Mouse (Mus musculus): Measurements from ENCODE around the gene Prkag3. TPM values are rescaled to one million over a fixed set of nuclear protein-coding genes. Genes with fewer than 3 reads are reported as not detected.

Gene Prkag3
- polyA plus RNA-seq, 1 experiment, result not detected

DNA sequence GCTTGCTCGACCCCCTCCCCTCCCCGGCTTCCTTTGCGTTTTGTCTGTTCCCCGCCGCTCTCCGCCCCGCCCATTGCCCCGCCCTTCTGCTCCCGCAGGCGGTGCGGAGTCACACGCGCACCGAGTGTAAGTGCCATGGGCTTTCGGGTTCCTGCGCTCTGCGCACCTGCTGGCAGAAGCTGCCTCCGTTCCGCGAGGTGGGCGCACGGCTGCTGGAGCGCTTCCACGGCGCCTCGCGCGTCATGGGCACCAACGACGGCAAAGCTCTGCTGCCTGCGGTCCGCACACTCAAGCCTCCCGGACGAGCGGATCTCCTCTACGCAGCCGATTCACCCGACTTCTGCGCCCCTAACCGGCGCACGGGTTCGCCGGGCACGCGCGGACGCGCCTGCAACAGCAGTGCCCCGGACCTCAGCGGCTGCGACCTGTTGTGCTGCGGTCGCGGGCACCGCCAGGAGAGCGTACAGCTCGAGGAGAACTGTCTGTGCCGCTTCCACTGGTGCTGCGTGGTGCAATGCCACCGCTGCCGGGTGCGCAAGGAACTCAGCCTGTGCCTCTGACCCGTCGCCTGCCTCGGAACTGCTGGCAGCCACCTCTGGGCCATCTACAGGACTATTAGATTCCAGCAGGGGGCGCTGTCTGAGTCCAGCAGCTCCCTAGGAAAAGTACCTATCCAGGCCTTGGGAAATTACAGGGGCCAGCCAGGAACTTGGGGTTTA is 35.2 kb upstream of the Prkag3 start:
- H3K4me3 ChIP-seq (replicated peaks), result peak overlapping the region; percentile 89
- peaks cover 94% of the 10 kb centered on the region for H3K27me3 ChIP-seq (replicated peaks)
- peaks cover 14% of the 10 kb centered on the region for H3K9me3 ChIP-seq
- no peaks in the 10 kb centered on the region for H3K36me3 ChIP-seq (replicated peaks; ENCODE audit: low read length)
- TF ChIP-seq GATA1 (IDR thresholded peaks at IDR 0.05; ENCODE audit: borderline replicate concordance, low read length), result no peak
- no peak for TF ChIP-seq FLI1 (IDR thresholded peaks at IDR 0.05; ENCODE audit: low read length)
- H3K4me1 ChIP-seq, result peaks cover 30% of the 10 kb centered on the region

DNA sequence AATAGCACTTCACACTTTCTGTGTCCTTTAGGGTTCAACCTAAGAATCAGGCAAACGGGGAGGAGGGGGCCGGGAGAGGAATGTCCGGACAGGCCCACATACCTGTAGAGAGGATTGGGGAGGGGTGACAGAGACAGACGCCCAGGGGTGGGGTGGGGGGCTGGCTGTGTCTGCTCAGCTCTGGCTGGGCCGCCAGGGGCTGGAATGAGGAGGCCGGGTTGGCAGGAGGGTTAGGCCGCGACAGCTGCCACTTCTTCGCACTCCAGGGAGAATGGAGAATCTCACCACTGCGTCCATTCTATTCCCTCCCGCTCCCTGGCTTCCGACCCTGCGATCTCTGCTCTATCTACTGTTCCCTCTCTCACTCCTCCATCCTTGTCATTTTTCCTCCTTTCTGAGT is 34.5 kb upstream of the Prkag3 start:
- Histone ChIP-seq H3K9me3 (peaks cover 14% of the 10 kb centered on the region), H3K27me3 (replicated peaks) (peaks cover 94% of the 10 kb centered on the region), H3K36me3 (replicated peaks; ENCODE audit: low read length) (no peaks in the 10 kb centered on the region), H3K4me3 (replicated peaks) (no peak overlapping the region), H3K4me1 (peaks cover 30% of the 10 kb centered on the region)
- TF ChIP-seq FLI1 (IDR thresholded peaks at IDR 0.05; ENCODE audit: low read length) (no peak), GATA1 (IDR thresholded peaks at IDR 0.05; ENCODE audit: borderline replicate concordance, low read length) (no peak)

DNA sequence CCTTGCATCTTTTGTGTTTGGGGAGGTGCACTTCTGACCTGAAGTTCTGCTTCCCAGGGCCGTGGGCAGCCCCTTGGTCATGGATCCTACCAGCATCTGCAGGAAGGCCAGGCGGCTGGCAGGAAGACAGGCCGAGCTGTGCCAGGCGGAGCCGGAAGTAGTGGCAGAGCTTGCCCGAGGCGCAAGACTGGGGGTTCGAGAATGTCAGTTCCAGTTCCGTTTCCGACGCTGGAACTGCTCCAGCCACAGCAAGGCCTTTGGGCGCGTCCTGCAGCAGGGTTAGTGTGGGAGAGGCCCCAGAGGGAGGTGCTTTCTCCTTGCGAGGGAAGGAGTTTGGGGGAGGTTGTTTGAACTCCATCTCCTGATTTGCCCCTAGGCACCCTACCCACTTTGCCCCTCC is 33.0 kb upstream of the Prkag3 start:
- H3K4me1 ChIP-seq, result peaks cover 21% of the 10 kb centered on the region
- H3K27me3 ChIP-seq (replicated peaks), result peaks cover 94% of the 10 kb centered on the region
- no peaks in the 10 kb centered on the region for H3K36me3 ChIP-seq (replicated peaks; ENCODE audit: low read length)
- H3K9me3 ChIP-seq, result peaks cover 14% of the 10 kb centered on the region
- peak overlapping the region; percentile 44 for H3K4me3 ChIP-seq (replicated peaks)
- TF ChIP-seq GATA1 (IDR thresholded peaks at IDR 0.05; ENCODE audit: borderline replicate concordance, low read length), result no peak
- TF ChIP-seq FLI1 (IDR thresholded peaks at IDR 0.05; ENCODE audit: low read length), result no peak

DNA sequence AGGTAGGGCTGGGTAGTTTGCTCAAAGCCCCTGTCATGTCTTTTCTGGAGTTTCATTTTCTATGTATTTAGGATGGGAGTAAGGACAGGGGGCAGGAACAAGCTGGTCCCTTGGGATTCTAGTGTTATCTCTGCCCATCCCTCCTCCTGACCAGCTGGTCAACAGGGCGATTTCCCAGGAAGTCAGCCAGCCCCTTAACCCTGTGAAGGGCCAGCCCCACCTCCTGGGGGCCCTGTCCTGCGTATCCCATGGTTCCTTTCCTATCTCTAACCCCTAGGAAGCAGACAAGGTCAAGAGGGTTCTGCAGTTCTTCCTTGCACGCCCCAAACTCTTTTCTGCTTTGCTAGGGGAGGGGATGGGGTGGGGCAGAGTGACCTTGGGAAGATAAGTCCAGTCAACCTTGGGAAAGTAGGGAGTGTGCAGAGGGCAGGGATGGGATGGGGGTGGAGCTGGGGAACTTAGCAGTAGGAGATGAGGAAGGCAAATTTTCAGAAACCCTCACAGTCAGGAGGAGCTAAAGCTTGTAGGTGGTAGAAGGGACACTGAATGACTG is 30.0 kb upstream of the Prkag3 start:
- peaks cover 16% of the 10 kb centered on the region for H3K4me1 ChIP-seq
- peaks cover 14% of the 10 kb centered on the region for H3K9me3 ChIP-seq
- peaks cover 95% of the 10 kb centered on the region for H3K27me3 ChIP-seq (replicated peaks)
- H3K4me3 ChIP-seq (replicated peaks), result no peak overlapping the region
- H3K36me3 ChIP-seq (replicated peaks; ENCODE audit: low read length), result no peaks in the 10 kb centered on the region
- TF ChIP-seq FLI1 (IDR thresholded peaks at IDR 0.05; ENCODE audit: low read length) (no peak), GATA1 (IDR thresholded peaks at IDR 0.05; ENCODE audit: borderline replicate concordance, low read length) (no peak)

DNA sequence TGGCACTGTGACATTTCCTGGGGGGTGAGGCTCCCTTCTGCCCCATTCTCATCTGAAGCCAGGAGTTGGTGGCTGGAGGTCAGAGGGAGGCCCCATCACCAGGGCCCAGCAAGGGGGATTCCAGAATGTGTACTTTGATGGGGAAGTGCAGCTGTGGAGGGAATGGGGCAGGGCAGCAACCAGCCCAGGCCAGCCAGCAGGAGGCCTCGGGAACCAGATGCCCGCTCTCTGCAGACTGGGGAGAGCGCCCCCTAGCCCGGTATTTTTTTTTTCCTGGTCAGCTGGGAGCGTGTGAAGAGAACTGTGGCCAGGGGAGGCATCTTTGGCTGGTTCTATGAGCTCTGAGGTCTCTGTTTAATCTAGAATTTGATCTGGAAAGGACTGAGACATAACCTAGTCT is 26.8 kb upstream of the Prkag3 start:
- TF ChIP-seq GATA1 (IDR thresholded peaks at IDR 0.05; ENCODE audit: borderline replicate concordance, low read length), result no peak
- TF ChIP-seq FLI1 (IDR thresholded peaks at IDR 0.05; ENCODE audit: low read length), result no peak
- Histone ChIP-seq H3K4me3 (replicated peaks) (no peak overlapping the region), H3K4me1 (peaks cover 22% of the 10 kb centered on the region), H3K9me3 (no peaks in the 10 kb centered on the region), H3K27me3 (replicated peaks) (peaks cover 95% of the 10 kb centered on the region), H3K36me3 (replicated peaks; ENCODE audit: low read length) (no peaks in the 10 kb centered on the region)

DNA sequence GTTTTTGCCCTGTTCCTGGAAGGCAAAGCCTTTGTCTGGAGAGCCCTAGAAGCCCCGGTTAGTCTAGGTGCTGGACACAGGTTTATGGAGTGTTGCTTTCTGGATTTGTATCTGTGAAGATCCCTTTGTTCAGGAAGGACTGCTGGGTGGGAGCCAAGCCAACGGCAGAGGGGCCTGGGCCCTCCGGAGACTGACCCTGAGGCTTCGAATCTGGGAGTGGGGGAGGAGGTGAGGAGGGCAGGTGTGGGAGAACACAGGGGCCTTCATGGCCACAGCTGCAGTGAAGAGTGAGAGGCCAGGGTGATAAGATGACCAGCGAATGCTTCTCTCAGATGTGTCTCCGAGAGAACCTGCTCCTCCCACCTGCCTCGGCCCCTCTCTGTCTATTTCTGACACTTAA is 25.0 kb upstream of the Prkag3 start:
- peaks cover 99% of the 10 kb centered on the region for H3K27me3 ChIP-seq (replicated peaks)
- no peaks in the 10 kb centered on the region for H3K36me3 ChIP-seq (replicated peaks; ENCODE audit: low read length)
- H3K9me3 ChIP-seq, result no peaks in the 10 kb centered on the region
- TF ChIP-seq GATA1 (IDR thresholded peaks at IDR 0.05; ENCODE audit: borderline replicate concordance, low read length) (no peak), FLI1 (IDR thresholded peaks at IDR 0.05; ENCODE audit: low read length) (no peak)
- H3K4me1 ChIP-seq, result peaks cover 22% of the 10 kb centered on the region
- H3K4me3 ChIP-seq (replicated peaks), result no peak overlapping the region

DNA sequence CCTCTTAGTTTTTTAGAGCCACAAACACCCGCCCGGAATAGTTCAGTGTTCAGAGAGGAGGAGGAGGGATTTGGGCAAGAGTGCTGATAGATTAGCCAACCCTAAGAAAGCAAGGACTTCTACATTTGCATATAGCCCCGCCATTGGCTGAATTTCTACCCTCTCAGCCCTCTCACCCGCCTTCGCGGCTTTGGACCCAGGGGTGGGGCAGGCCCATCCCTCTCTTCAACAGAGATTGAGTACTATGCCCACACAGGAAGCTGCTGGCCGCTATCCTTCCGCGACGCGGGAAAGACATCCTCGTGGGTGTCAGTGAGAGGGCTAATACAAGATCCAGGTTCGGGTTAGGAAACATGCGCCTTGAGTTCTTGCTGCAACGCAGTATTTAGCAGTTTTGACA is 24.1 kb upstream of the Prkag3 start:
- H3K4me3 ChIP-seq (replicated peaks), result no peak overlapping the region
- no peaks in the 10 kb centered on the region for H3K9me3 ChIP-seq
- H3K27me3 ChIP-seq (replicated peaks), result peaks cover 99% of the 10 kb centered on the region
- H3K36me3 ChIP-seq (replicated peaks; ENCODE audit: low read length), result no peaks in the 10 kb centered on the region
- H3K4me1 ChIP-seq, result peaks cover 22% of the 10 kb centered on the region
- TF ChIP-seq FLI1 (IDR thresholded peaks at IDR 0.05; ENCODE audit: low read length) (no peak), GATA1 (IDR thresholded peaks at IDR 0.05; ENCODE audit: borderline replicate concordance, low read length) (no peak)

DNA sequence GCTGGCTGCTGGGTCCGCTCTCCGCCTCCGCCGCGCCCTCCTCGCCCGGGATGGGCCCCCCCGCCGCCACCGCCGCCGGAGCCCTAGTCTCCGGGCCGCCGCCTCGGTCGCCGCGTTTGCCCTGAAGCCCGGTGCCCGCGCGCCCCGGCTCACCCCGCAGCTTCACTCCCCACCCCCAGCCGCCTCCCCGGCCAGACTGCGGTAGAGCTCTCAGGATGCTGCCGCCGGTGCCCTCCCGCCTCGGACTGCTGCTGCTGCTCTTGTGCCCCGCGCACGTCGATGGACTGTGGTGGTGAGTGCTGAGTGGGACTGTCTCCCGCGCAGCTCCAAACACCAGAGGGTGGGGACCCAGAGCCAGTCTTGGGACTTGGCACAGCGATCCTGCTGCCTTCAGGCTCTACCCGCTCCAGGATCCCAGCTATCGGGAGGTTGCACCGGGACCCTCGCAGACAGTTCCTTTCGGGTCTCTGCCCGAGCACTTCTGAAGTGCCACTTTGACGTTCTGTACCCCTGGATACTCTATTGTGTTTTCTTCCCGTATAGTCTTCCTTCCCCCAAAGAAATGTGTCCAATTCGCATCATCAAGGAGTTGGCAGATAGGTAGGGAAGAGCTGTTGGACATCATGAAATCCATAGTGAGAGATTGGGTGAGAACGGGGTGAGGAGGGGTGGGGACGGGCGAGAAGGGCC is 23.1 kb upstream of the Prkag3 start:
- Histone ChIP-seq H3K36me3 (replicated peaks; ENCODE audit: low read length) (no peaks in the 10 kb centered on the region), H3K4me1 (peaks cover 22% of the 10 kb centered on the region), H3K27me3 (replicated peaks) (peaks cover 97% of the 10 kb centered on the region), H3K4me3 (replicated peaks) (no peak overlapping the region), H3K9me3 (0 out of 2 replicates have a peak, but pooled peaks cover under 1% of the 10 kb centered on the region)
- TF ChIP-seq FLI1 (IDR thresholded peaks at IDR 0.05; ENCODE audit: low read length), result no peak
- TF ChIP-seq GATA1 (IDR thresholded peaks at IDR 0.05; ENCODE audit: borderline replicate concordance, low read length), result no peak

DNA sequence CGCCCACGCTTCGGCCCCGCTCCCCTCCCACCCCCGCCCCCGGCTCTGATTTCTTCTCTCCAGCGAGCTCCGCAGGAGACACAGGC is 22.7 kb upstream of the Prkag3 start, which contains the start of gene Wnt6:
Wnt6 (plus strand) TSS at position 48 of the 86 bp plus-strand sequence.
- no peak for TF ChIP-seq GATA1 (IDR thresholded peaks at IDR 0.05; ENCODE audit: borderline replicate concordance, low read length)
- no peak for TF ChIP-seq FLI1 (IDR thresholded peaks at IDR 0.05; ENCODE audit: low read length)
- Histone ChIP-seq H3K27me3 (replicated peaks) (peaks cover 98% of the 10 kb centered on the region), H3K36me3 (replicated peaks; ENCODE audit: low read length) (no peaks in the 10 kb centered on the region), H3K4me1 (peaks cover 22% of the 10 kb centered on the region), H3K9me3 (peaks cover 4% of the 10 kb centered on the region; the same call in 1 of the 2 replicates), H3K4me3 (replicated peaks) (no peak within 1 kb of the TSS)

DNA sequence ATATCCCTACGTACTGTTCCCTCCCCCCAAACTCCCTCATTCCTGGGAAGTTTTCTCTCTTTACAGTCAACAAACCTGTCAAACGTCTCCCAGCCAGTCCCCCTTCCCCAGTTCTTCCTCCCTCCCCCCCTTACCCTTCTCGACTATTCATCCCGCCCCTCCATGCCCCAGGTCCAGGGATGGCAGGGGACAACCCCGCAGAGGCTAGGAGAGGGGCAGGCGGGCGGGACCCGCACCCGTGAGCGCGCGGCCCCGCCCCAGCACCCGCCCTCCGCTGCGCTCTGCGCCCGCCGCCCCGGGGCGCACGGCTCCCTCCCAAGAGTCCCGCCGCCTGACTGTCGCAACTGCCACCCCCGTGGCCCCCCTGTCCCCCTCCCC is 22.4 kb upstream of the Prkag3 start:
- no peak for TF ChIP-seq GATA1 (IDR thresholded peaks at IDR 0.05; ENCODE audit: borderline replicate concordance, low read length)
- TF ChIP-seq FLI1 (IDR thresholded peaks at IDR 0.05; ENCODE audit: low read length), result no peak
- Histone ChIP-seq H3K4me1 (peaks cover 22% of the 10 kb centered on the region), H3K36me3 (replicated peaks; ENCODE audit: low read length) (no peaks in the 10 kb centered on the region), H3K4me3 (replicated peaks) (no peak overlapping the region), H3K27me3 (replicated peaks) (peaks cover 98% of the 10 kb centered on the region), H3K9me3 (peaks cover 4% of the 10 kb centered on the region; the same call in 1 of the 2 replicates)
